Mouse (Mus musculus) kidney, postnatal 0 days (tissue): ENCODE measurements around the gene Apba2. TPM values are rescaled to one million over a fixed set of nuclear protein-coding genes. Genes with fewer than 3 reads are reported as not detected.

ENCODE experiments used
- ATAC-seq: fragments of 200-750 bp; cut with Nextera tagmentation; replicated peaks from 2 replicates; pipeline ENCODE4 v1.8.0; 2017; ENCODE audit warnings: low read depth, moderate number of reproducible peaks, moderate TSS enrichment, moderate library complexity; ENCODE audit not compliant: low FRiP score
- DNase-seq: peaks from one replicate; pipeline ENCODE4 v3.0.0-alpha.2; 2016; ENCODE audit warnings: low spot score
- H3K27ac ChIP-seq: fragments of 300-500 bp; sonication (generic); 2 replicates; pipeline ENCODE4 v1.5.1; 2014; ENCODE audit warnings: mild to moderate bottlenecking
- H3K27me3 ChIP-seq: fragments of 300-500 bp; sonication (generic); 2 replicates; pipeline ENCODE4 v1.6.1; 2014; ENCODE audit warnings: low read length, mixed read lengths; ENCODE audit not compliant: insufficient read depth
- H3K36me3 ChIP-seq: fragments of 300-500 bp; sonication (generic); 2 replicates; pipeline ENCODE4 v1.6.1; 2014; ENCODE audit warnings: low read length, mixed read lengths; ENCODE audit not compliant: insufficient read depth
- H3K4me1 ChIP-seq: fragments of 300-500 bp; sonication (generic); replicated peaks from 2 replicates; pipeline ENCODE4 v1.6.1; 2014; ENCODE audit warnings: antibody characterized with exemption, low read length, mixed read lengths; ENCODE audit not compliant: insufficient read depth
- H3K4me2 ChIP-seq: fragments of 300-500 bp; sonication (generic); 2 replicates; pipeline ENCODE4 v1.6.1; 2014; ENCODE audit warnings: mild to moderate bottlenecking, low read length, moderate library complexity, mixed read lengths
- H3K4me3 ChIP-seq: fragments of 300-500 bp; sonication (generic); replicated peaks from 2 replicates; pipeline ENCODE4 v1.5.1; 2014; ENCODE audit warnings: low read depth, low read length
- H3K9ac ChIP-seq: fragments of 300-500 bp; sonication (generic); 2 replicates; pipeline ENCODE4 v1.6.1; 2014; ENCODE audit warnings: low read depth, low read length
- H3K9me3 ChIP-seq: fragments of 300-500 bp; sonication (generic); replicated peaks from 2 replicates; pipeline ENCODE4 v1.6.1; 2016; ENCODE audit warnings: low read length, inconsistent platforms, mixed read lengths
- CTCF ChIP-seq: IDR thresholded peaks from 2 replicates; pipeline ENCODE4 v1.5.1; 2016; ENCODE audit warnings: antibody characterized with exemption, low read depth, mild to moderate bottlenecking, moderate library complexity
- WGBS: fragments of 180-500 bp; shearing (Covaris S2); extraction: QIAGEN DNeasy Blood & Tissue Kit; methylation state at CpG from one replicate; pipeline ENCODE4 v1.1.7; 2014; 5-methylcytosine and 5-hydroxymethylcytosine counted together
- polyA plus RNA-seq: library from polyadenylated mRNA; unstranded; fragments of >200 nt; fragmentation: Nextera tagmentation; extraction: Ambion mirVana; gene quantifications from 2 replicates; pipeline ENCODE4 v1.2.1, GENCODE M21; 2015

Apba2 gene
- polyA plus RNA-seq, 1 experiment from 2014 or later = 1.7 TPM

- ATAC-seq = no peak
- peak; percentile 41 for TF ChIP-seq CTCF
- DNase-seq = no peak
- Histone ChIP-seq H3K36me3 (no peaks in the 10 kb centered on the region), H3K27me3 (peaks cover 18% of the 10 kb centered on the region), H3K4me1 (0 out of 2 replicates have a peak, but pooled peaks cover 3% of the 10 kb centered on the region), H3K4me2 (no peak overlapping the region), H3K27ac (no peak overlapping the region), H3K9me3 (no peaks in the 10 kb centered on the region), H3K4me3 (no peak overlapping the region), H3K9ac (no peak overlapping the region)
- WGBS = 43% methylated on average over 10 of the region's 10 CpGs
Observed at GRCm38 (mm10) chr7:64497438-64497837, 4.1 kb upstream of the Apba2 start.

- H3K9ac ChIP-seq = peak overlapping the region; percentile 31; the same call in 1 of the 2 replicates
- TF ChIP-seq CTCF = no peak
Observed at GRCm38 (mm10) chr7:64502271-64503180, 1.0 kb downstream of the Apba2 start.

GRCm38 (mm10) chr7:64503641-64504040 is 2.1 kb downstream of the Apba2 start:
- no peaks in the 10 kb centered on the region for H3K36me3 ChIP-seq
- ATAC-seq = no peak
- 88% methylated on average over 6 of the region's 6 CpGs for WGBS

More at GRCm38 (mm10) chr7:64502271-64503180, 1.0 kb downstream of the Apba2 start:
- Histone ChIP-seq H3K27ac (no peak overlapping the region), H3K4me3 (peak overlapping the region; percentile 50), H3K4me1 (0 out of 2 replicates have a peak, but pooled peaks cover 4% of the 10 kb centered on the region), H3K9me3 (no peaks in the 10 kb centered on the region), H3K36me3 (no peaks in the 10 kb centered on the region), H3K4me2 (peak overlapping the region; percentile 89), H3K27me3 (peaks cover 31% of the 10 kb centered on the region)
- WGBS = 2% methylated on average over 46 of the region's 47 CpGs
- ATAC-seq (0 out of 2 replicates have a peak, but pooled peaks have one; percentile 5), DNase-seq (no peak)

GRCm38 (mm10) chr7:64504691-64505231 is 3.3 kb downstream of the Apba2 start:
- no peak for TF ChIP-seq CTCF
- Histone ChIP-seq H3K36me3 (no peaks in the 10 kb centered on the region), H3K4me1 (0 out of 2 replicates have a peak, but pooled peaks cover 4% of the 10 kb centered on the region), H3K27ac (no peak overlapping the region), H3K9ac (no peak overlapping the region), H3K9me3 (no peaks in the 10 kb centered on the region), H3K4me2 (no peak overlapping the region), H3K4me3 (no peak overlapping the region), H3K27me3 (peaks cover 31% of the 10 kb centered on the region)
- WGBS = 24% methylated on average over 7 of the region's 8 CpGs
- ATAC-seq = no peak
- no peak for DNase-seq

More at GRCm38 (mm10) chr7:64503641-64504040, 2.1 kb downstream of the Apba2 start:
- 0 out of 2 replicates have a peak, but pooled peaks cover 4% of the 10 kb centered on the region for H3K4me1 ChIP-seq
- H3K9me3 ChIP-seq = no peaks in the 10 kb centered on the region
- H3K4me3 ChIP-seq = no peak overlapping the region
- H3K27ac ChIP-seq = no peak overlapping the region
- no peak overlapping the region for H3K9ac ChIP-seq
- no peak overlapping the region for H3K4me2 ChIP-seq
- DNase-seq = no peak
- peaks cover 31% of the 10 kb centered on the region for H3K27me3 ChIP-seq
- no peak for TF ChIP-seq CTCF

- 0 out of 2 replicates have a peak, but pooled peaks cover 4% of the 10 kb centered on the region for H3K4me1 ChIP-seq
- no peak for TF ChIP-seq CTCF
- no peaks in the 10 kb centered on the region for H3K9me3 ChIP-seq
- H3K36me3 ChIP-seq = no peaks in the 10 kb centered on the region
- 82% methylated on average over 3 of the region's 3 CpGs for WGBS
- H3K27ac ChIP-seq = no peak overlapping the region
- no peak overlapping the region for H3K4me3 ChIP-seq
- DNase-seq (no peak), ATAC-seq (no peak)
- H3K27me3 ChIP-seq = peaks cover 31% of the 10 kb centered on the region
- H3K9ac ChIP-seq = no peak overlapping the region
- no peak overlapping the region for H3K4me2 ChIP-seq
Observed at GRCm38 (mm10) chr7:64505571-64505970, 4.1 kb downstream of the Apba2 start.

- Histone ChIP-seq H3K9ac (no peak overlapping the region), H3K9me3 (no peaks in the 10 kb centered on the region), H3K27ac (no peak overlapping the region), H3K27me3 (0 out of 2 replicates have a peak, but pooled peaks cover 5% of the 10 kb centered on the region), H3K4me3 (no peak overlapping the region), H3K4me1 (no peaks in the 10 kb centered on the region), H3K36me3 (no peaks in the 10 kb centered on the region), H3K4me2 (no peak overlapping the region)
- ATAC-seq (no peak), DNase-seq (no peak)
- no peak for TF ChIP-seq CTCF
- WGBS = 90% methylated on average over 7 of the region's 7 CpGs
Observed at GRCm38 (mm10) chr7:64508826-64509225, 7.3 kb downstream of the Apba2 start.
